Mouse (Mus musculus): ENCODE data around the gene Kcna2. TPM values are rescaled to one million over a fixed set of nuclear protein-coding genes. Genes with fewer than 3 reads are reported as not detected.

The Kcna2 gene
- polyA plus RNA-seq, 1 experiment from 2014 or later = 0.67 TPM

DNA sequence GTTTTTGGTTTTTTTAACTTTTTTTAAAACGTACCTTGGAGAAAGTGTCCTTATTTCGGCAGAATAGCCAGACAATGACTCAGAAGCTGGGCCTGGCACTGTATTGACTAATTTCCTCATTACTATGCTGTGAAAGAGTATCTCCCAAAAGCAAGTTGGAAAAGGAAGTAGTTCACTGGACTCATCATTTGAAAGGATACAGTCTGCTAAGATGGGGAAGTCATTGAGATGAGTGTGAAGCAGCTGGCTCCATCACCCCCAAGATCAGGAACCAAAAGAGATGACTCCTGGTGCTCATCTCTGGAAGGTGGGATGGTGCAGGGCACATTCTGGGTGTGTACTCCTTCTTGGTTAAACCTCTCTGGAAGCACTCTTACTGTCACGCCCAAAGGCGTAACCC, 13.5 kb upstream of the Kcna2 start:
- Histone ChIP-seq H3K4me1 (no peaks in the 10 kb centered on the region), H3K4me2 (replicated peaks) (no peak overlapping the region), H3K4me3 (no peak overlapping the region), H3K27ac (no peak overlapping the region), H3K9me3 (replicated peaks) (no peaks in the 10 kb centered on the region), H3K36me3 (no peaks in the 10 kb centered on the region), H3K27me3 (no peaks in the 10 kb centered on the region), H3K9ac (no peak overlapping the region)
- WGBS = 87% methylated on average over 4 of the region's 4 CpGs
- no peak for ATAC-seq (ENCODE audit: low FRiP score)

DNA sequence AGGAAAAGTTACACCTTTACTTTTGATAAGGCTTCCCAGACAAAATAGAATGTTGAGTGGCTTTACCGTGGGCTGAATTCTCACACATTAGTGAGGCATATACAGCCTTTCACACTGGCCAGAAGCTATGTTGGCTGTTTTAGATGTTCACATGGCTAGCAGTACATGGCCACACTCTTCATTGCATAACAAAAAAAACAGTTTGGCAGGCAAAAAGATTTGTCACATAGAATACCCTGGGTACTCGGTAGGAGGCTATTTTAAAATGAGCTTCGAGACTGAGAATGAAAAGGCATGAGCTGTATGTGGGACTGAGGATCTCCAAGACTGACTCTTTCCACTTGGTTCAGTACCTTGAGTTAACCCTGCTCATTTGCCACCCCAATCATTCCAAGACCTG, 12.1 kb upstream of the Kcna2 start:
- no peaks in the 10 kb centered on the region for H3K36me3 ChIP-seq
- no peaks in the 10 kb centered on the region for H3K9me3 ChIP-seq (replicated peaks)
- 88% methylated on average over 3 of the region's 3 CpGs for WGBS
- no peak for ATAC-seq (ENCODE audit: low FRiP score)
- no peak overlapping the region for H3K4me2 ChIP-seq (replicated peaks)
- no peak overlapping the region for H3K27ac ChIP-seq
- no peaks in the 10 kb centered on the region for H3K27me3 ChIP-seq
- no peaks in the 10 kb centered on the region for H3K4me1 ChIP-seq
- no peak overlapping the region for H3K4me3 ChIP-seq
- H3K9ac ChIP-seq = no peak overlapping the region

GRCm38 (mm10) chr3:107089475-107089874, 11.5 kb upstream of the Kcna2 start:
- no peak for ATAC-seq (ENCODE audit: low FRiP score)
- H3K27ac ChIP-seq = no peak overlapping the region
- H3K9me3 ChIP-seq (replicated peaks) = no peaks in the 10 kb centered on the region
- 53% methylated on average over 3 of the region's 3 CpGs for WGBS
- no peaks in the 10 kb centered on the region for H3K36me3 ChIP-seq
- H3K27me3 ChIP-seq = no peaks in the 10 kb centered on the region
- no peak overlapping the region for H3K9ac ChIP-seq
- H3K4me2 ChIP-seq (replicated peaks) = no peak overlapping the region
- H3K4me1 ChIP-seq = no peaks in the 10 kb centered on the region
- H3K4me3 ChIP-seq = no peak overlapping the region

- Histone ChIP-seq H3K4me1 (no peaks in the 10 kb centered on the region), H3K9ac (no peak overlapping the region), H3K4me3 (no peak overlapping the region), H3K36me3 (no peaks in the 10 kb centered on the region), H3K27ac (no peak overlapping the region), H3K4me2 (replicated peaks) (no peak overlapping the region), H3K9me3 (replicated peaks) (no peaks in the 10 kb centered on the region), H3K27me3 (no peaks in the 10 kb centered on the region)
- ATAC-seq (ENCODE audit: low FRiP score) = no peak
- WGBS = 66% methylated on average over 7 of the region's 7 CpGs
Observed at GRCm38 (mm10) chr3:107090001-107090400, 10.9 kb upstream of the Kcna2 start.

GRCm38 (mm10) chr3:107090403-107091150, 10.4 kb upstream of the Kcna2 start:
- no peaks in the 10 kb centered on the region for H3K36me3 ChIP-seq
- no peak overlapping the region for H3K4me2 ChIP-seq (replicated peaks)
- 74% methylated on average over 11 of the region's 11 CpGs for WGBS
- no peak overlapping the region for H3K27ac ChIP-seq
- H3K4me1 ChIP-seq = no peaks in the 10 kb centered on the region
- no peaks in the 10 kb centered on the region for H3K27me3 ChIP-seq
- no peak overlapping the region for H3K4me3 ChIP-seq
- no peaks in the 10 kb centered on the region for H3K9me3 ChIP-seq (replicated peaks)
- H3K9ac ChIP-seq = no peak overlapping the region
- ATAC-seq (ENCODE audit: low FRiP score) = no peak

GRCm38 (mm10) chr3:107094028-107094427, 6.9 kb upstream of the Kcna2 start:
- Histone ChIP-seq H3K9ac (no peak overlapping the region), H3K27ac (no peak overlapping the region), H3K4me1 (no peaks in the 10 kb centered on the region), H3K4me2 (replicated peaks) (no peak overlapping the region), H3K9me3 (replicated peaks) (no peaks in the 10 kb centered on the region), H3K4me3 (no peak overlapping the region), H3K36me3 (no peaks in the 10 kb centered on the region), H3K27me3 (no peaks in the 10 kb centered on the region)
- 3% methylated on average over 4 of the region's 4 CpGs for WGBS
- 0 out of 2 replicates have a peak, but pooled peaks have one; percentile 57 for ATAC-seq (ENCODE audit: low FRiP score)

DNA sequence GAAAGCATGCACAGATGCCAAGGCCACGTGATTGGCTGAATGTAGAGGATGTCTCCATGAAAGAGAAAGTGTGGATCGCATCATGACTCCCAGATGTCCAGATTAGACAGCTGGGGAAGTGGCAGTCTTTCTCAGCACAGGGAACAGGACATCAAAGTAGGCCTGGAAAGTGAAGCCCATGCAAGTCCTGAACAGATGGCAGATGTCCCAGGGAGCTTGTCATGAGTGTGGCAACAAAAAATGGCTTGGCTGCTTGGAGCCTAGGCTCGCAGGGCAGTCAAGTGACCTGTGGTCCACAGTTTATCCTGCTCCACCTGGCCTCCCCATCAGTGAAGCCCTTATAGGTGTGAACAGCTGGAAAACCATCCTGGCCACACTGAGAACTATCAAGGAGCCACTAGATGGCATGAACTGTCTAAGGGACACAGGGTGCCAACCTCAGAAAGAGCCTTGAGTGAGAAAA, 4.6 kb upstream of the Kcna2 start:
- Histone ChIP-seq H3K9ac (no peak overlapping the region), H3K4me2 (replicated peaks) (no peak overlapping the region), H3K27me3 (peaks cover 16% of the 10 kb centered on the region), H3K4me1 (peaks cover 9% of the 10 kb centered on the region), H3K27ac (no peak overlapping the region), H3K9me3 (replicated peaks) (no peaks in the 10 kb centered on the region), H3K36me3 (no peaks in the 10 kb centered on the region), H3K4me3 (no peak overlapping the region)
- WGBS = 82% methylated on average over 3 of the region's 3 CpGs
- ATAC-seq (ENCODE audit: low FRiP score) = no peak

DNA sequence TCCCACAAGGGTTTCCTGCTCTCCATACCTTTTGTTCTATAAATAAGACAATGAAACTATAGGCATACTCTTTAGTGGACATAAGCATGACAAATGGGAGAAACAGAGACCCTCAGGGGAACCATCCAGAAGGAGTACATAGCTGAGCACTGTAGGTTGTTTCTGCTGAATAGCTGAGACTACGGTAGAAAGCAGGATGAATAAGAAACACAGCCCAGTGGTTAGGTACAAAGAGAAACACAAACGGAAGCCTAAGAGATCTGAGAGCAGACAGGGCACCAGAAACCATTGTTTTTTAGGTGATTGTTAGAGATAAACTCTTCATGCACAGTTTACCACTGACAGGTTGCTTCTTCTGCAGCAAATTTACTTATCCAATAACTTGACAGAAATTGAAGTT, 1.1 kb upstream of the Kcna2 start:
- H3K4me3 ChIP-seq = no peak overlapping the region
- no peaks in the 10 kb centered on the region for H3K9me3 ChIP-seq (replicated peaks)
- no peak overlapping the region for H3K4me2 ChIP-seq (replicated peaks)
- H3K27ac ChIP-seq = no peak overlapping the region
- H3K36me3 ChIP-seq = no peaks in the 10 kb centered on the region
- 30% methylated on average over 2 of the region's 2 CpGs for WGBS
- H3K4me1 ChIP-seq = peaks cover 9% of the 10 kb centered on the region
- no peak for ATAC-seq (ENCODE audit: low FRiP score)
- H3K9ac ChIP-seq = no peak overlapping the region
- peaks cover 45% of the 10 kb centered on the region for H3K27me3 ChIP-seq

GRCm38 (mm10) chr3:107101456-107101786, 475 bp downstream of the Kcna2 start:
- peaks cover 45% of the 10 kb centered on the region for H3K27me3 ChIP-seq
- peak; percentile 57 for ATAC-seq (ENCODE audit: low FRiP score)
- peak overlapping the region; percentile 71 for H3K9ac ChIP-seq
- WGBS = under 1% methylated on average over 41 of the region's 41 CpGs
- peaks cover 9% of the 10 kb centered on the region for H3K4me1 ChIP-seq
- H3K9me3 ChIP-seq (replicated peaks) = no peaks in the 10 kb centered on the region
- no peaks in the 10 kb centered on the region for H3K36me3 ChIP-seq
- H3K27ac ChIP-seq = peak overlapping the region; percentile 52; the same call in 1 of the 2 replicates
- H3K4me3 ChIP-seq = peak overlapping the region; percentile 54
- peak overlapping the region; percentile 79 for H3K4me2 ChIP-seq (replicated peaks)

- H3K4me2 ChIP-seq (replicated peaks) = peak overlapping the region; percentile 79
- H3K9ac ChIP-seq = peak overlapping the region; percentile 71
- H3K36me3 ChIP-seq = no peaks in the 10 kb centered on the region
- WGBS = under 1% methylated on average over 52 of the region's 53 CpGs
- H3K27ac ChIP-seq = peak overlapping the region; percentile 52; the same call in 1 of the 2 replicates
- H3K27me3 ChIP-seq = peaks cover 45% of the 10 kb centered on the region
- peak overlapping the region; percentile 54 for H3K4me3 ChIP-seq
- peaks cover 9% of the 10 kb centered on the region for H3K4me1 ChIP-seq
- no peaks in the 10 kb centered on the region for H3K9me3 ChIP-seq (replicated peaks)
- ATAC-seq (ENCODE audit: low FRiP score) = peak; percentile 86
Observed at GRCm38 (mm10) chr3:107101787-107102651, 1.1 kb downstream of the Kcna2 start.

GRCm38 (mm10) chr3:107103041-107103440, 2.1 kb downstream of the Kcna2 start:
- H3K27me3 ChIP-seq = peaks cover 45% of the 10 kb centered on the region
- WGBS = 74% methylated on average over 7 of the region's 7 CpGs
- H3K4me3 ChIP-seq = peak overlapping the region; percentile 54; the same call in 1 of the 2 replicates
- no peaks in the 10 kb centered on the region for H3K9me3 ChIP-seq (replicated peaks)
- peak overlapping the region; percentile 79 for H3K4me2 ChIP-seq (replicated peaks)
- H3K36me3 ChIP-seq = no peaks in the 10 kb centered on the region
- H3K27ac ChIP-seq = no peak overlapping the region
- no peak for ATAC-seq (ENCODE audit: low FRiP score)
- 0 out of 2 replicates have a peak overlapping the region, but pooled peaks have one; percentile 71 for H3K9ac ChIP-seq
- H3K4me1 ChIP-seq = peaks cover 9% of the 10 kb centered on the region

DNA sequence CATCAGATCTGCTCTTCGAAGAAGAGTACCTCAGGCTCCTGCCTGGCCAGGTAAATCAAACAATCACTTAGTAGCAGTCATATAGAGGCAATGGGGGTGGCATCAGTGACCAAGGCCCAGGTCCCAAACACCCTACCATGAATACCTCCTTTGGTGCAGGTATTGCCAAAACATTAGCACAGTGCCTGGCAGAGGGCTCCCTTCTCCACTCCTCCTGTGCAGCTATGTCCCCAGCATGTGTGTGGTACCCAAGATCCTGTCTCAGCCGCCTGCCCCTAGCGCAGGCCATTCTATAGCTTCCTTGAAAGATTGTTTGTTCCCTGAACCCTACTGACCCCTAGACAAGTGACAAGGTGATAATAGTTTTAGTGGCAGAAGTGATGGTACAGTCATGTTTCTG, 2.5 kb downstream of the Kcna2 start:
- no peak for ATAC-seq (ENCODE audit: low FRiP score)
- Histone ChIP-seq H3K27ac (no peak overlapping the region), H3K4me2 (replicated peaks) (peak overlapping the region; percentile 79; the same call in 1 of the 2 replicates), H3K9me3 (replicated peaks) (no peaks in the 10 kb centered on the region), H3K9ac (no peak overlapping the region), H3K27me3 (peaks cover 45% of the 10 kb centered on the region), H3K4me1 (peaks cover 9% of the 10 kb centered on the region), H3K36me3 (no peaks in the 10 kb centered on the region), H3K4me3 (no peak overlapping the region)
- WGBS = 86% methylated on average over 3 of the region's 3 CpGs
